Mouse (Mus musculus) midbrain, embryonic 10.5 days (tissue): Measurements from ENCODE around the gene Dhrs11. TPM values are rescaled to one million over a fixed set of nuclear protein-coding genes. Genes with fewer than 3 reads are reported as not detected.

Experiments
- DNase-seq: peaks from one replicate; pipeline ENCODE4 v3.0.0-alpha.2; 2017; ENCODE audit warnings: low spot score
- H3K27ac ChIP-seq: fragments of 300-500 bp; sonication (generic); replicated peaks from 2 replicates; pipeline ENCODE4 v1.5.1; 2016; ENCODE audit warnings: mild to moderate bottlenecking
- H3K27me3 ChIP-seq: fragments of 300-500 bp; sonication (generic); 2 replicates; pipeline ENCODE4 v1.6.1; 2016; ENCODE audit warnings: low read depth, mild to moderate bottlenecking; ENCODE audit not compliant: poor library complexity, severe bottlenecking
- H3K36me3 ChIP-seq: fragments of 300-500 bp; sonication (generic); 2 replicates; pipeline ENCODE4 v1.6.1; 2016; ENCODE audit warnings: mild to moderate bottlenecking, moderate library complexity
- H3K4me1 ChIP-seq: fragments of 300-500 bp; sonication (generic); 2 replicates; pipeline ENCODE4 v1.6.1; 2016
- H3K4me3 ChIP-seq: fragments of 300-500 bp; sonication (generic); 2 replicates; pipeline ENCODE4 v1.5.1; 2016; ENCODE audit warnings: mild to moderate bottlenecking, moderate library complexity
- H3K9me3 ChIP-seq: fragments of 300-500 bp; sonication (generic); replicated peaks from 2 replicates; pipeline ENCODE4 v1.6.1; 2016; ENCODE audit warnings: mild to moderate bottlenecking
- WGBS: fragments of 180-500 bp; shearing (Covaris S2); methylation state at CpG from one replicate; pipeline ENCODE4 v1.1.7; 2016; 5-methylcytosine and 5-hydroxymethylcytosine counted together
- polyA plus RNA-seq: library from polyadenylated mRNA; unstranded; fragments of >200 nt; fragmentation: Nextera tagmentation; extraction: Ambion mirVana; gene quantifications from 2 replicates; pipeline ENCODE4 v1.2.1, GENCODE M21; 2016

Dhrs11 gene
- polyA plus RNA-seq, 1 experiment from 2014 or later: 12.0 TPM

DNA sequence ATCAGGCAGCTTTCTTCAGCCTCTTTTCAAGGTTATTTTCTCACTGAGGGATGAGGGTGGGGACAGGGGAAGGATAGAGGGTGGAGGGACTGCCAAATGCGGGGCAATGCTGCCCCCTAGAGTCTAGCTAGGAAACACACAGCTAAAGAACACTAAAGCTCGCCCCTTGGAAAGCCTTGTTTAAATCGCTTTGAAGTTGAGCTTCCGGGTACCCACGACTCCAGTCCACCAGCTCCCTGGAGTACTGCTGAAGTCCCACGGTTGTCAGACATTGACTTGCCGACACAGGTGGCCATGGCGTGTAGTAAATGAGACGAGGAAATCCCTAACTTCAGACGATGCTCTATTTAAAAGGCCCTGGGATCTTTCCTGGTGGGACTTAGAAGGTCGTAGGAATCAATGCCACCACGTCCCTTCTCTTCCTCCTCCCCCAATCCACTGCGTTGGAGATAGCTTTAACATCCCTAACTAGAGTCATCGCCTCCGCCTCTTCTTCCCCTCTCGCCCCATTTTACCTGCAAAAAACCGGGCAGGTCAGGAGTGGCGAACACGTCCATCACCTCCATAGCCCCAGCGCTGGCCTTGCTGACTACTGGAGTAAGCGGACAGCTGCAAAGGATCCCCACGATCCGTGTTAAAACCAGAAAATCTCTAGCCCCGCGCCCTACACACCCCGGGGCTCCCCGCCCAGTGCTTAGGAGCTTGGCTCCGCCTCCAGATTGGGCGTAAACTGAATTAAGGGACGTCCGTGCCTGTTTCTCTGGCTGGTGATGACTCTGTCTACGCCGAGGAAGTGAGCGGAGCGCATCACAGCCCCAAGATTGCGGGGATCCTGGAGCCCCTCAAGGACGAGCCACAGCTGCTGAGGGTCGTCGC lies 10.5 kb downstream of the Dhrs11 start:
- Histone ChIP-seq H3K4me1 (peaks cover 23% of the 10 kb centered on the region), H3K36me3 (peaks cover 10% of the 10 kb centered on the region), H3K27me3 (no peaks in the 10 kb centered on the region), H3K9me3 (no peaks in the 10 kb centered on the region), H3K4me3 (peak overlapping the region; percentile 87), H3K27ac (peak overlapping the region; percentile 88)
- DNase-seq: peak; percentile 65
- under 1% methylated on average over 39 of the region's 39 CpGs for WGBS

DNA sequence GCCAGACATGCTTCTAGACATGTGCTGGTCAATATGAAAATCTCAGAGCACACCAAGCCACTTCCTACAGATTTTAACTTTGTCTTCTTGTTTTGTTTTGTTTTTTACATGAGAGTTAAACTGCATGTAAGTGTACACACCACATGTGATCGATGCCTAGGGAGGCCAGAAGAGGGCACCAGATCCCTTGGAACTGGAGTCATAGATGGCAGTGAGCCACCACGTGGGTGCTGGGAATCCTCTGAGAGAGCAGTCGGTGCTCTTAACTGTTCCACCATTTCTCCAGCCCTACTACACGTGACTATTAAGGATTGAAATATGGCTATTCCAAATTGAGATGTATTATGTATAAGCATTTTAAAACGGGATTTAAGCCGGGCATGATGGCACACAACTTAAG lies 11.4 kb downstream of the Dhrs11 start:
- peaks cover 20% of the 10 kb centered on the region for H3K4me1 ChIP-seq
- H3K9me3 ChIP-seq: no peaks in the 10 kb centered on the region
- H3K27ac ChIP-seq: no peak overlapping the region
- no peak for DNase-seq
- H3K27me3 ChIP-seq: no peaks in the 10 kb centered on the region
- H3K36me3 ChIP-seq: peaks cover 16% of the 10 kb centered on the region
- no peak overlapping the region for H3K4me3 ChIP-seq
- WGBS: 82% methylated on average over 6 of the region's 6 CpGs

DNA sequence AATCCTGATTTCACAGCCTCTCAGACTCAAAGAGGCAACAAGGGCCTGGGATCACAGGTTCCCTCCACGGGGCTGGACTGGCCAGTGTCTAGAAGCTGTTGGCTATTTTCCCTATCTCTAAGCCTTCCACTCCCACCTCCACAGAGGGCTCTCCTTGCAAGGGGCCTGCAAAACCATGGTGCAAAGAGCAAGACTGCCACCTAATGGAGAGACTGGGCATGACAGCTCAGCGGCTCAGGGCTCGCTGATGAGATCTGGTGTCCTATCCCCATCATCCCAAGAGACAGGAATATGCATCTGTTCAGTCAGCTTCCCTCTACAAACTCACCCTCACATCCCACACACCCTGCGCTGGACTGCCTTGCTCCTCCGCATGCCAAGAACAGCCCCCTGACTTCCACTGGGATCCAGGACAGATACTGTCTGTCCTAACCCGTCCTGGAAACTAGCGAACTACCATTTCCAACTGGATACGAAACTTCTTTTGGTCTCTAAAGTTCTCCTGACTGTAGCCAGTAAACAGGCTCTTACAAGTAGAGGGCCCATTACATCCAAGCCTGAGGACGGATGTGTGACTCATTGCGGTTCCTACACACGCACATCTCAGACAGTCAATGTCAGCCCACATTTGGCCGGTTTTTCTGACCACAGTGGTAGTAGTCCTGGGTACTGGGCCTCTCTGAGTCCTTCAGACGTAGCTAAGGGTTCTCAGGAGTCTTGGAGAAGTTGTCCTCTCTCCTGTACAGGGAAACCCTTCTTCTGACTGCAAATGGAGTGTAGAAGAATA lies 14.9 kb downstream of the Dhrs11 start:
- Histone ChIP-seq H3K4me1 (peaks cover 11% of the 10 kb centered on the region), H3K4me3 (no peak overlapping the region), H3K27ac (no peak overlapping the region), H3K9me3 (no peaks in the 10 kb centered on the region), H3K27me3 (no peaks in the 10 kb centered on the region), H3K36me3 (peaks cover 6% of the 10 kb centered on the region; the same call in 1 of the 2 replicates)
- DNase-seq: peak; percentile 89
- 59% methylated on average over 13 of the region's 13 CpGs for WGBS

GRCm38 (mm10) chr11:84804373-84804772 lies 24.4 kb downstream of the Dhrs11 start:
- H3K4me1 ChIP-seq: no peaks in the 10 kb centered on the region
- H3K36me3 ChIP-seq: no peaks in the 10 kb centered on the region
- H3K27me3 ChIP-seq: no peaks in the 10 kb centered on the region
- no peaks in the 10 kb centered on the region for H3K9me3 ChIP-seq
- DNase-seq: no peak
- WGBS: 94% methylated on average over 4 of the region's 4 CpGs
- no peak overlapping the region for H3K27ac ChIP-seq
- H3K4me3 ChIP-seq: no peak overlapping the region

GRCm38 (mm10) chr11:84797627-84798353 lies 31.0 kb downstream of the Dhrs11 start:
- WGBS: 19% methylated on average over 21 of the region's 21 CpGs
- no peaks in the 10 kb centered on the region for H3K9me3 ChIP-seq
- no peaks in the 10 kb centered on the region for H3K36me3 ChIP-seq
- peaks cover 40% of the 10 kb centered on the region for H3K27me3 ChIP-seq
- no peak overlapping the region for H3K27ac ChIP-seq
- peak; percentile 87 for DNase-seq
- no peak overlapping the region for H3K4me3 ChIP-seq
- peaks cover 24% of the 10 kb centered on the region for H3K4me1 ChIP-seq

GRCm38 (mm10) chr11:84797026-84797425 lies 31.8 kb downstream of the Dhrs11 start:
- no peaks in the 10 kb centered on the region for H3K36me3 ChIP-seq
- 32% methylated on average over 10 of the region's 10 CpGs for WGBS
- no peak overlapping the region for H3K4me3 ChIP-seq
- H3K4me1 ChIP-seq: peaks cover 24% of the 10 kb centered on the region
- H3K27me3 ChIP-seq: peaks cover 48% of the 10 kb centered on the region
- H3K9me3 ChIP-seq: no peaks in the 10 kb centered on the region
- no peak overlapping the region for H3K27ac ChIP-seq
- DNase-seq: peak; percentile 34

DNA sequence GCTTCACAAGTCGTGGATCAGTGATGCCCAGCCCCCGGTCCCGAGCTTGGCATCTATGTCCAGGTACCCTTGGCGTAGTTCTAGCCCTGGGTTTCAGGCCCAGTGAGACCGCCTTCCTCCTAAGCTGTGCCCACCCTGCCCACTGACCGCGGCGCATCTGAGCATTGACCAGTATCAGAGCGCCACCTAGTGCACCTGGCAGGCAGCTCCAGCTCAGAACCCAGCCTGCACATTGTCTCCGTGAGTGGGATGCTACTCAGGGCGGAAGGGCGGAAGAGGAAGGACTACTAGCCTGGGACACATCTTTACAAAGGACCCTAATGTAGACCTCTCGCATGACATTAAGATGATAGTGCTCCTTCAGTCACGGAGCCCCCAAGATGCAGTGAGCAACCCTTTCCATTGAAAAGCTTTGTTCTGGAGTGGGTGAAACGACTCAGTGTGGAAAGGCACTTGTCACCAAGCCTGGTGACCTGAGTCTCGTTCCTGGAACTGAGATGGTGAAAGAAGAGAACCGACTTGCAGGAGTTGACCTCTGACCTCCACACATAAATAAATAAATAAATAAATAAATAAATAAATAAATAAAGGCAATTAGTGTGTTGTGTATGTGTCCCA lies 34.2 kb downstream of the Dhrs11 start:
- 13% methylated on average over 17 of the region's 17 CpGs for WGBS
- peaks cover 63% of the 10 kb centered on the region for H3K27me3 ChIP-seq
- peak overlapping the region; percentile 32 for H3K4me3 ChIP-seq
- H3K4me1 ChIP-seq: peaks cover 32% of the 10 kb centered on the region
- H3K36me3 ChIP-seq: no peaks in the 10 kb centered on the region
- no peaks in the 10 kb centered on the region for H3K9me3 ChIP-seq
- DNase-seq: peak; percentile 89
- peak overlapping the region; percentile 1; the same call in 1 of the 2 replicates for H3K27ac ChIP-seq

GRCm38 (mm10) chr11:84793545-84793944 lies 35.2 kb downstream of the Dhrs11 start:
- peaks cover 64% of the 10 kb centered on the region for H3K27me3 ChIP-seq
- H3K27ac ChIP-seq: no peak overlapping the region
- H3K9me3 ChIP-seq: no peaks in the 10 kb centered on the region
- no peak overlapping the region for H3K4me3 ChIP-seq
- DNase-seq: no peak
- no peaks in the 10 kb centered on the region for H3K36me3 ChIP-seq
- H3K4me1 ChIP-seq: peaks cover 43% of the 10 kb centered on the region

DNA sequence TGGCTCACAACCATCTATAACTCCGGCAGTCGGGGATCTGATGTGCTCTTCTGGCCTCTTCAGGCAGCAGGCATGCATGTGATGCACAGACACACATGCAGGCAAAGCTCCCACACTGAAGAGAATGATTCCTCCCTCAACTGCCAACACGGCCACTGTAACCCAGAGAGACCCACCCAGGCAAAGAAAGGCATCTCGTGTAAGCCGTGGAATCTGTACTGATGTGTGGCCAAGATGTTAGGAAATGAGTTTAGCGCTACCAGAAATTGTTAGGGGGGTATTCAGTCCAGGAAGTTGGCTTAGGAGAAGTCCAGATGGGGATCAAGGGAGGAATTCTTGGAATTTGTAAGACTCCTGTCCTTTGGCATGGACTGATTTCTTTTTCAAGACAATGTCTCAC lies 38.4 kb downstream of the Dhrs11 start:
- Histone ChIP-seq H3K4me3 (no peak overlapping the region), H3K27me3 (peaks cover 46% of the 10 kb centered on the region), H3K27ac (no peak overlapping the region), H3K36me3 (no peaks in the 10 kb centered on the region), H3K4me1 (peaks cover 35% of the 10 kb centered on the region), H3K9me3 (no peaks in the 10 kb centered on the region)
- WGBS: 73% methylated on average over 6 of the region's 6 CpGs
- no peak for DNase-seq

GRCm38 (mm10) chr11:84780143-84780870 lies 48.5 kb downstream of the Dhrs11 start:
- Histone ChIP-seq H3K27me3 (peaks cover 70% of the 10 kb centered on the region), H3K27ac (0 out of 2 replicates have a peak overlapping the region, but pooled peaks have one; percentile 29), H3K36me3 (no peaks in the 10 kb centered on the region), H3K9me3 (no peaks in the 10 kb centered on the region), H3K4me1 (peaks cover 32% of the 10 kb centered on the region), H3K4me3 (peak overlapping the region; percentile 26)
- WGBS: 3% methylated on average over 19 of the region's 19 CpGs
- no peak for DNase-seq

DNA sequence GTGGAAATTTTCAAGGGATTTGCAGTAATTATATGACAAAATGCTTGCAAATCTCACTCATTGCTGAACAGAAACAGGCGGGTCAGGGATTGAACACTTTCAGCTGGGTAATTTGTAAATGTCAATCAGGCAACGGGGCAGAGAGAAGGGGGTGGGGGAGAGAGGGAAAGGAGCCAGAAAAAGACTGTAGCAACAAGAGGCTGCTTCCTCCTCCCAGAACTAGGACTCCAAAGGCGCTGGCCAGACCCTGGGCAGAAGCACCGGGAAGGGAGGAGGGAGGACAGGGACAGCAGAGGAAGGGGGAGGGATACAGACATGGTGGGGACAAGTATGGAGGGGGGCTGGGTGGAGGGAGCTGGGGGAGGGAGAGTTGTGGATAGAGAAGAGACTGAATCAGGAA lies 53.2 kb downstream of the Dhrs11 start:
- Histone ChIP-seq H3K4me1 (peaks cover 54% of the 10 kb centered on the region), H3K4me3 (no peak overlapping the region), H3K27me3 (peaks cover 83% of the 10 kb centered on the region), H3K9me3 (no peaks in the 10 kb centered on the region), H3K27ac (peak overlapping the region; percentile 55), H3K36me3 (no peaks in the 10 kb centered on the region)
- WGBS: 6% methylated on average over 4 of the region's 4 CpGs
- no peak for DNase-seq
